Mouse (Mus musculus): ENCODE results near the gene Dyrk2.

Gene Dyrk2

DNA sequence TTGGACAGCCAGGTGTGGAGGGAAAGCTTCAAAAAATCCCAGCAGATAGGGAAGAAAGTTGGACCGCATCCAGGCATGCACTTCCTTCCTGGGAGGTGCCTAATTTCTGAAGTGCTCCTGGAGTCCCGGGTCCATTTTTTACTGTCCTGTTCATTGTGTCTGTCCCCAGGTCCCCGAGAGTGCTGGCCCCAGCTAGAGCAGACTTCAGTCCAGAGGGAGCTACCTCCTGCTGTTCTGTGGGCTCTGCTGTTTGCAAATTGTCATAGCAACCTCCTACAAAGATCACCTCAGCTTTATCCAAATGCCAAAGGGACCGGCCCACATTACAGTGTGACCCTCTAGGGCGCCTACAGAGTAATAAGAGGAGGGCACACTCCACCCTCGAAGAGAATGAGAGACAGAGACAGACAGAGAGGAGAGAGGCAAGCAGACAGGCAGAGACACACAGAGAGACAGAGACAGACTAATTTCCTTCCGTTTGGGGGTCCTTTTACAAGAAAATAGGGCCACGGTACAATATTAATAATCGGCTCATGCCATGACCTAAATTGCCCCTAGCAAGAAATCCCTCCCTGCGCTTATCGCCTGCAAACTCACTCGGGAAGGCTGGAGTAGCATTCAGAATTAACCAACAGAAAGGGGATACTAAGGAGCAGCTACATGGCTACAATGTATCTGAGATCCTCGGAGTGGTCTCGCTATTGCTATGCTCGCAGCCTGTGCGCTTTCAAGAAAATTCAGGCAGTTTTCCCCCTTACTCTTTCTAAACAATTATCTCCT, at the start of gene Dyrk2:
Gene Dyrk2, minus strand, starts transcription at position 9 of the 780 bp plus-strand sequence.
- DNase-seq (ENCODE audit: low read depth, low spot score): no peak

DNA sequence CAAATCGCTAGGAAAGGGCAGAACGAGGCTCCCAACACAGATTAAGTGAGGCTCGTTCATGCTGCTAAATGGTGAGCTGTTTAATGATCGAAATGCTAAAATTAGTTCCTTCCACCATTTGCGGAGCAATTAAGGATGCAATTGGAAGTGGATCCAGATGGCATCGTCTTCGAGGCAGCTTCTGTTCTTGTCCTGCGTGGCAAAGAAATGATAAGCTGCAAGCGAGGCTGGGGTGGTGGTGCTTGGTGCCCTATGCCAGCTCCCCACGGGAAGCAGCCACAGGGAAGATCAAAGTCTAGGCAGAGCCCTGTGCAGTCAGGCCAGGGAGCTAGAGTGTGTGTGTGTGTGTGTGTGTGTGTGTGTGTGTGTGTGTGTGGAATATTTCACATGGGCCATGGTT, 32.6 kb upstream of the Dyrk2 start:
- peak; percentile 29 for DNase-seq (ENCODE audit: low read depth, low spot score)

DNA sequence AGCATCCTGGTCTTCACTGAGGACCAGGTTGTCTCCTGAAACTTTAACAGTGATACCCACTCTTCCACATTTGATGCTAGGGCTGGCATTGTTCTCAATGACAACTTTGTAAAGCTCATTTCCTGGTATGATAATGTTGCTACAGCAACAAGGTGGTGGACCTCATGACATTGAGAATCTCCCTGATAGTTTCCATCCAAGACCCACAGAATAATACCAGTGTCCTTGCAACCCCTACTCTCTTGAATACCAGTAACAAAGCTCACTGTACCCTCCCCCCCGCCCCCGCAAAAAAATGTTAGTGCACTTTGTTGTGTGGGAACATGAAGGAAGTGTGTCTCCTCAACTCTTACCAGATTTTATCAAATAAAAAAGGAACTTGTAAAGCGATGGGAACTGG, 23.6 kb upstream of the Dyrk2 start:
- no peak for DNase-seq (ENCODE audit: low read depth, low spot score)

DNA sequence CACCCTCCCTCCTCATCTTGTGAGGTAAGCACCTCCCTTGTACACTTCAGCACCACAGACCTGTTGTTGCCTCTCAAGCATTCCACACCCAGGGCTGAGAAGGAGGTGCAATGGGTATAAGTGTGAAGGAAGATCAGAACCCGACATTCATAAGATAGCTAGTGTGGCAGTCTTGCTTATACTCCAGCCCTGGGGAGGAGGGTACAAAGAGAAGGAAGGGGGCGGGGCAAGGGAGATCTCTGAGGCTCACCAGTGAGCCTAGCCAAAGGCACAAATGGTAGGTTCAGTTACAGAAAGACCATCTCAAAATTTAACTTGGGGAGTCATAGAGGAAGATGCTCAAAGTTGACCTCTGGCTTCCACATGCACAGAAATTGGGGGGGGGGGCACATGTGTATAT, 14.1 kb upstream of the Dyrk2 start:
- DNase-seq (ENCODE audit: low read depth, low spot score): no peak

DNA sequence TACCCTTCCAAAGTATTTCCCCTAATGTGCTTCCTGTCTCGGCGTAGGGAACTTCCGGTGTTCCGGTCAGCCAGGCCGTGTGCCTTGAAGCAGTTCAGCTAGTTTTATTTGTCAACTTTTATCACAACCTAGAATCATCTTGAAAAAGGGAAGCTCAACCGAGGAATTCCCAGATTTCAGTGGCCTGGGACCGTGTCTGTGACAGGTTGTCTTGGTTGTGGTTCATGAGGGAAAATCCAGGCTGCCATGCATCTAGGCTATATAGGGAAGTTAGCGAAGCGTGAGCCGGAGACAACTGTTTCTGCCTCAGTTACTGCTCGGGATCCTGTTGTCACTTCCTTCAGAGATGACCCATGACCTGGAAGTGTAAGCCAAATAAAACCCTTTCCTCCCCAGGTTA, 13.3 kb upstream of the Dyrk2 start:
- no peak for DNase-seq (ENCODE audit: low read depth, low spot score)

DNA sequence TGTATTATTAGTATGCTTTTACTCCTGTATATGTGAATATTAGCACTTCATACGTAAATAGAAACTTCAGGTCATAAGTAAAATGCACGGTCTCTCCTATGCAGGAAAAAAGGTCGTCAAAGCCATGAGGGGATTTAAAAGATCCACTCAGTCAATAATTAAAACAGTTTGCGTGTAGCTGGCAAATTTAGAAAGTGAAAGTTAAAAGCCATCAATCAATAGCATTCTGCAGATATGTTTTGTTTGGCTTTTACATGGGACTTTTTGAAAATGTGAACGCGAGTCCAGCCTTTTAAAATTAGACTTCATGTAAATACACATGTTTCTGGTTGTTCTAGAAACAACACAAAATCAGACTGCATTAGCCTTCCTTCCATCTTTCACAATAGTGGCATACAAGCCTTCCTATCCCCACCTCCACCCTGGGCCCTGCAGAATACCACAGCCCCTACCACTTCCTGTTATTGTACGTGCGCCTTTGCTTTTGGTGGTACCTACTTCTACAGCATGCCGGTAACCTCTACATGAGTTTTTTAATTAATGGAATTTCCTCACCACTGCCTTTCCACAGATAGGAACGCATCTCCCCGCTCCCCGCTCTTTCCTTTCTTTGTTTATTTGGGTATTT, 12.4 kb upstream of the Dyrk2 start:
- DNase-seq (ENCODE audit: low read depth, low spot score): no peak

DNA sequence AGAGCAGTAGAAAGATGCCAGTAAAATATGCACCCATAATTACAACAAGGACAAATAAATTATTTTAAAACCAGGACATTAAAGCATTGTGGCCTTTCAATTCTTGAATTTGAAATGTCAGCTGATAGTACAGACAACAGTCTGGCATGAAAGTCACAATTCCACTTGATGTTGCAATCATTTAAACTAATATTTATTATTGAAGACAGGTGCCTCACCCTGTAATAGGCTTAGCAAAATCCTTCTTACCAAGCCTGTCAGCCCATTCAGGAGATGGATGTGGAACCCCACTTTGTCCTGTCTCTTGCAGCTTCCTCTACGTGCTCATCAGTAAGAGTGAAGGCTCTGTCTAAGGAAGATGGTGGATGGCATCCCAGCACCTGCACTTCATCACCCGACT, 10.8 kb upstream of the Dyrk2 start:
- DNase-seq (ENCODE audit: low read depth, low spot score): no peak

DNA sequence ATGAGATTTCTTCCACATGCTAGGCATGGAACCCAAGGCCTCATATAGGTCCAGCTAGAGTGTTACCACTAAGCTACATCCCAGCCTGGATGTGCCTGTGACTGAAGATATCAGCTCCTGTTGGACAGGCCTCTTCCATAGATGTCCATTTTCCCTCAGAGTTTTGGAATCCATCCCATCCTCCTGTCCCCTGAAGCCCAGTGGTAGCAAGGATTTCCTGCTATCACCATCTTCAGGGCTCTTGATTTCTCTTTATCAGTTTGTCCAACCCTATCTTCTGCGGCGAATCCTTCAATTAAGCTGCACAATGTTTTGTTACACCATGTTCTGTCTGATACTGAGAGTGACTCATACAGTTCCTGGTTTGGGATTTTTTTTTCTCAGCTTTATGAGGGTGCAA, 2.2 kb upstream of the Dyrk2 start:
- DNase-seq (ENCODE audit: low read depth, low spot score): no peak

DNA sequence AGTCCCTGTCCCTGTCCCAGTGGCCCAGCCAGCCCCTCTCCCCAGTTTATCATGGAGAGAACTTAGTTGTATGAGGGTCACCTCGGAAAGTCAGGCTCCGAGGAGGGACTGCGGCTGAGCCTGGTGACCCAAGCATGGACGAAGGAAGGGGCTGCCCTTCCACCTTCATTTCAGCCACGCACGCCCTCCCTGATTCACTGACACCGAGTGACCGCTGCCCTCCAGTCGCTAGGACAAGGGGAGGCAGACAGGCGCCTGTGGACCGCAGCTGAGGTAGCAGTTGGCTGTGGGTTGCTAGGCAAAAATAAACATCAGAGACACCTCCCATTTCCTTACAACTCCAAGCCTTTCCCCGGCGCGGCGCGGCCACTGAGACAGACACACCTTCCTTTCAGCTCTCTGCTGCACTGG, 413 bp downstream of the Dyrk2 start:
- peak; percentile 70 for DNase-seq (ENCODE audit: low read depth, low spot score)

DNA sequence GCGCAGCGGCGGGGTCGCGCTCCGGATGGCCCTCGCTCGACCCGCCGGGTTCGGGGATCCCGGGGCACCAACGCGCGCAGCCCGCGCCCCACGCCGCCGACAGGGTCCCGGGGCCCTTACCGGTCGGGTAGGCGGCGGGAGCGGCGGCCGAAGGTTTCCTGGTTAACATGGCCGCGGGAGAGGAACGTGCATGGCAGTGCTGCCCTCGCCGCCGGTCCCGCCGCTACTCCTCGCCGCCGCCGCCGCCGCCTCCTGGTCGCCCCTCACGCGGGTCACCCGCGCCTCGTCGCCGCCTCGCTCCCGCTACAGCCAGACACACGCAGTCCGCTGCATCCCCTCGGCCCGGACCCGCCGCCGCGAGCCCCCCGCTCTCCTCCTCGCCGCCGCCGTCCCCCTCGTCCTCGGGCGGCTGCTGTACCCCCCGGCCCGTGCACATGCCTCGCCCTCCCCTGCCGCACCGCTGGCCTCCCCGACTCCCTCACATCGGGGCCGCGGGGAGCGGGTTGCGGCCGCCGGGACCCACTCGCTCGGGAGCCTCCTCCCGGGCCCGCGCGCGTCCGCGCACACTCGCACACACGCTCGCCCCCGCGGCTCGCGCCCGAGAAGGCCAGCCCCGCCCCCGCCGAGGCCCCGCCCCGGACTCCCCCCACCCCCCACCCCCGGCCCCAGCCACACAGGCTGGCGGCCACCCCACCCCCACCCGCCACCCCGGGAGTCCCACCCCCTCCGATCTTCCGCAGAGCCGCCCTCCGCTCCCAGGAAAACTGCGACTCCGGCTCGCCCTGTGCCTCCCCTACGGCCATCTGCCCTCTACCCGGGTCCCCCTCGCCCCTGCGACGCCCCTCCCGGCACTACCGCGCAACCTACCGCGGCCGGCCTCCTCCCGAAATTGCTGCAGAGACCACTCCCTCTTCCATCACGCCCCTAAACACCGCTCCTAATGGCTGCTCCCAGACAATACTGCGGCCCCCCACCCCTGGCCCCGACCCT, 1.1 kb downstream of the Dyrk2 start:
- no peak for DNase-seq (ENCODE audit: low read depth, low spot score)

DNA sequence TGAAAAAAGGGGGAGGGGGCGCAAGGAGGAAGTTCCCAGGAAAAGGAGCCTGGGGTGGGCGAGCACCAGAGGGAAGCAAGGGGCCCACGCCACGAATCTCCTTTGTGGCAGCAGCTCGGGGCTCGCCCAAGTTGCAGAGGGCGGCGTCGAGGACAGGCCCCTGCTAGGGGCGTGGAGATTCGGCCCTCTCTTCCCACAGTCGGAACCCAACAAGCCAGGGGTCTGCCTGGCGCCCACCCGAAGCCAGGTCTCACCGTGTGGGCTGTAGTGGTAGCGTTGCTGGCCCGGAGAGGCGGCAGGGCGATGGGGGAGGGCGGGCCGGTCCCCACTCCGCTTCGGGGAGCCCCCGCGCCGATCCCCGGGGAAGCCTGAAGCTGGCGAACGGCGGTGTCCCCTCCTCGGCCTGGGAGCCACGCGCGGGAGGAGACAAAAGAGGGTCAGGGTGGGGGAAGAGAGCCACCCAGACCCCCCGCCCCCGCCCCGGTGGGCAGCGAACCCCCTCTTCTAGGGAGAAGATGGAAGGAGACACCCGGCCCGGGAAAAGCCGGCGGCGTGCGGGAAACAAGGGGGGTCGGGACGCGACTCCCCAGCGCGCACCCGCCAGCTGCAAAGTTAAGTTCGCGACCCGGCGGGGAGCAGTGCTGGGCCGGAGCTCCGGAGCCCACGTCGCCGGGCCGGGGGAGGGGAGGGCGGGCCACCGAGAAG, 2.0 kb downstream of the Dyrk2 start:
- DNase-seq (ENCODE audit: low read depth, low spot score): no peak

DNA sequence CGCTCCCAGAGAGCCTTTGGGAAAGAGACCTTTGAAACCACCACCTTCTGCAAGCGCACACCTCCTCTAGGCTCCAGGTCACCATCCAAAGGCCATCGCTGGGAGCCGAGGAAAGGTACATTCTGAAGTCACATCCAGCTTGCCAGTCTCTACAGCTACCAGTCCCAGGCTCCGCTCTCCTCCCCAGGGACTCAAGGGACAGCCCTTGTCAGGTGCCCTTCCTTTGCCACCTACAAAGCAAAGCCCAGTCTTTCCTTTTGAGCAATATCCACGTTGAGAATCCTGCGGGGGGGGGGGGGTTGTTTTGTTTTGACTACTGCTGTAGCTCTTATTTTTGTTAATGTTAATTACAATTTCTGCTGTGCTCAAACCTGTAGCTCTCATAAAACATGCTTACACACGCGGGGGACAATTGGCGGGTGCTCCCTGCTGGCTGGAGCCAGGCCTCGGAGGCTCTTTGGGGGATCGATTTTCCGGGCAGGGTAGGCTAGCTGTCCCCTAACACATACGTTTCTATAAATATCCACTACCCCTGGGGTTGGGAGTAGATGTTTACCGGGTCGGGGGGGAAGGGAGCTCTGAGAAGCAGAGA, 2.6 kb downstream of the Dyrk2 start:
- no peak for DNase-seq (ENCODE audit: low read depth, low spot score)

DNA sequence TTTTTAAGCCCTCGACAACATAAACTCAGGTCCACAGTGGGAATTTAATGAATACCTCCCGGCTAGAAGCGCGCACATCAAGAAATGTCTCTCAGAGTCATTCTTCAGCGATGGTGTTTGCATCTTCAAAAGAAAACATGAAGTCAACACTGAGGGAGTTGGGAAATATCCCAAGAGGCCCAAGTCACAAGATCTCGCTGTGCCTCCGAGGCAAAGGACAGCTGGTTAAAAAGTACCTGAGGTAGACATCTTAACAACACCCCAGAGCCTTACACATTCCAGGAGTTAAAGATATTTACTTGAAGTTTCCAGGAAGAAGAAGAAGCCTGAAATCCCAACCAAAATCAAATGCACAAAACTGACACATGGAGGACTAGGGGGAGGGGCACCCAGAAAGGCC, 5.0 kb downstream of the Dyrk2 start:
- DNase-seq (ENCODE audit: low read depth, low spot score): no peak

DNA sequence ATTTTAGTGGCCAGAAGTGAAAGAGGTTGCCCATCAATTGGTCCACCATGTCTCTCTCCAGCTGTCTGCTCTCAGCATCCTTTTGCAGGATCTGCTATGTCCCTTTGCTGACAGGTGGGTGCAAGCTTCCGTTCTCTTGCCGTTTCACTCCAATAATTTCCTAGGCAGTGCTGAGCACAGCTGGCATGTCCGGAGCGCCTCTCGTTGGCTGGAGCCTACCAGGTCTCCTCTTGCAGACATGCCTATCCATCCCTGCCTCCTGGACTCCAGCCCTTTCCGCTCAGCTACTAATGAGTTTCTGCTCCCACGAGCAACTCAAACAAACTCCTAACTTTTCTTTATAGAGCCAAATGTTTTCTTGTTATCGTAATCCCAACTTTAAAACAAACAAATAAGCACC, 6.4 kb downstream of the Dyrk2 start:
- no peak for DNase-seq (ENCODE audit: low read depth, low spot score)

DNA sequence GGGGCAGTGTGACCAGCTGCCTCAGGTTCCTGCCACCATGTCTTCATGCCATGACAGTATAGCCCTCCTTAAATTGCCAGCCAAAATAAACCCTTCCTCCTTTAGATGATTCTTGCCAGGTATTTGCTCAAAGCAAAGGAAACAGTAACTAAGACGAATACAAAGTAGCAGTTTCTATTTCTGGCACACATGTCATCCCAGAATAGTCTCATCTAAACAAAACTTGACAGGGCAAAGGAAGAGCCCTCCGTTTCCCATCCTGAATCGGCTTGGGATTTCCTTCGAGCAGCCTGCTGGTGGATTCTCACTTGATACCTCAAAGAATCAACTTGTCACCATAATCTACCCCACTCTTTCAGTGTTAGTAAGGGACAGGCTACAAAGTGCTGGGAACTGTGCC, 7.8 kb downstream of the Dyrk2 start:
- DNase-seq (ENCODE audit: low read depth, low spot score): no peak

DNA sequence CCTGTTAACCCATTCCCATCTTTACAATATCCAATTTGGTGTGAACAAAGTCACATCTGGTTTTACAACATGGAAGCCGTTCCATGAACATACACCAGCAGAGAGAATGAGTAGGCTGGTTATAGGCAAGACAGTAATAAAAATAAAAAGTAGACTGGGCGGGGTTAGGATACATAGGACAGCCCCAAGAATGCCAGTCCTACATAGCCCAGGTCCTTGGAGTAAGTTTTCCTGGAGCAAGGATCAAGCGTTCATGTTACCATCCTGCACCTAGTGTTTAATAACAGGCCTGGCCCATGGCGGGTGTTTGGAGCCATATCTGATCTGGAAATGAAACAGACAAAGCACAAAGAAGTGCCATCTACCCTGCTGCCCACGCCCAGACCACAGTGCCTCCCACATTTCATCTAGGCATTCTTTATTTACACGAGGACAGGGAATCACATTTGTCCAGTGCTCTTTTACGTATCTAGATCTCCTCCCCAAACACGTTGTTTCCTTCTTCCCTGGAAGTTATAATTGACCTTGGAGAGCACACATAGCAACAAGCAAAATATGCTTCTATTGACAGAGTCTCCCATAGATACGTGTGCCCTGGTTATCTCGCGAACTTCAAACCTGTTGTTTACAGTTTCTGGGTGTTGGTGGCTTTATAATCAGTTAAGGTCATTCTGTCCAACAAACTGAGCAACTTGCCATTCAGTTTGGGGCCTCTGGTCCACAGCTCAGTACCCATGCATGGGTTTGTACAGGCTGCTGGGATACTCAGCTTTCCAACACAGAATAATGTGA, 8.6 kb downstream of the Dyrk2 start:
- no peak for DNase-seq (ENCODE audit: low read depth, low spot score)

DNA sequence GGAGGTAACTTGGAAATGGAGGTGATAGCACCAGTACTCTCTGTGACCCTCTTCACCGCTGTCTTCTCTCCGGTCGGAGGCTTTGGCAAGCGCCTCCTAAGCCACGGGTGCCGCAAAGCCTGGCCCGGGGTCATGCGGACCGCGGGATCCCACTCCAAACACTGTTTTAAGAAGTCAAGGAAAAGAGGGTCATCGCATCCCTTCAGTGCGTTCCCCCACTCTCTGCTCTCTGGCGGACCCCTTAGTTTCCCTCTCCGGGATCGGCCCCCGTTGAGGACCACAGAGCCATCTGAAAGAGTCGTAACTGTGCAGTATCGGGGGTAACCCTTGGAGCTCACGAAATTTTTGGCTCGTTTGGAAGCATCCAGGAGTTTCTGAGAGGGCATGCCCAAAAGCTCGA, 10.4 kb downstream of the Dyrk2 start:
- DNase-seq (ENCODE audit: low read depth, low spot score): no peak

DNA sequence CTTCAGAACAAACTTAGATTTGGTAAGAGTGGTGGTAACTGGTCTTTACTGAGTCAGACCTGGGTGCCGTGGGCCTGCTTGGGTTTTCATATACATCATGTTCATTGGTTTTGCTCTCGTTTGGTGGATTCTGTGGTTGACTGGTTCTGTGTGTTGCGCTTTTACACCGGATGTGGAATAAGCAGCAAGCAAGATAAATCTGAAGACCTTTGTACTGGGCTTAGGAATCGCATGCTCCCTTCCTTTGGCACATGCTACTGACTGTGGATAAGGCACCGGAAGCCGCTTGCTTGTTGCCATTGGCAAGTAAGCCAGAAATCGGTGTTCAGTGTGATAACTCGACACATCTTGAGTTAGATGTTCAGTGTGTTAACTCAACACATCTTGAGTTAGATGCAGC, 15.4 kb downstream of the Dyrk2 start:
- no peak for DNase-seq (ENCODE audit: low read depth, low spot score)

DNA sequence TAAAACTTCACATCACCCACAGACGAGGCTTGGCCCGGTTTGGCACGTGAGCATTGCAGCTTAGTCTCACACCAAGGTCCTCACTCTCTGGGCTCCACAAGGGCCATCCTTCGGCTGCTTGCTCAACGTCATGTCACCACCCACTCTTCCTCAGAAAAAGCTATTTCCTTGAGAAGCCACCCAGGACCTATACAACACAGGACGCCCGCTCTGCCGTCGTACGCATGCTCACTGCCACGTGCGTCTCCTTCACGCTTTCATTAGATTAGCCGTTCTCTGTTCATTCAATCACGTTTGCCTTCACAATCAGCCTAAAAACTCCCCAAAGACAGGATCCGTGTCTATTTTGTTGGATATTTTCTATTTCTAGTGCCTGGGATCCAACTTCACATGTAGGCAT, 17.5 kb downstream of the Dyrk2 start:
- DNase-seq (ENCODE audit: low read depth, low spot score): peak; percentile 34

DNA sequence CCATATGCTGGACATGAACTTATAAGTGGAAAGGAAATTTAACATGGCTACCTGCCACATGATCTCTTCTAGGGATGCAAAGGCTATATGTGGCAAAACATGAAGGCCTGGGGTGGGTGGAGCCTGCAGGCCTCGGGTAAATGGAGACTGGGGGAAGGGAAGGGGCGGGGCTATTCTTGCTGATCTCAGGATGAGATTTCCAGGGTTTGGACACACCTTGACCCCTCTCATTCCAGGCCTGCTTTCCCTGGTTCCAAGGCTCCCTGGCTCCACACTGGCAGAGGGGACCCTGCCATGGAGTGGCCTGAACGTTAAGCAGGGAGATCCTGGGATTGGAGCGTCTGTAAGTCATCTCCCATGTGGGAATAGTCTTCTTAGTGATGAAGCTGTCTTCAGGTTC, 21.5 kb downstream of the Dyrk2 start:
- no peak for DNase-seq (ENCODE audit: low read depth, low spot score)
